Mouse (Mus musculus): Measurements from ENCODE around the gene Phf23.

Gene Phf23

GRCm38 (mm10) chr11:70049366-70049765 is 53.8 kb downstream of the Phf23 start:
- in situ Hi-C loops (cut with MboI, MseI), result no loop called here
